Mouse (Mus musculus) c-Kit-positive CD71-positive TER-119-positive erythroid progenitor cells, embryonic 14.5 days (primary cell): ENCODE measurements around the gene Ppp1r12c.
A peak's percentile ranks its signal among the peaks of the same experiment; 100 is the strongest.

Experiments used
- DNase-seq: peaks from one replicate; pipeline ENCODE4 v3.0.0-alpha.2; 2013; ENCODE audit warnings: low spot score

Ppp1r12c gene

DNA sequence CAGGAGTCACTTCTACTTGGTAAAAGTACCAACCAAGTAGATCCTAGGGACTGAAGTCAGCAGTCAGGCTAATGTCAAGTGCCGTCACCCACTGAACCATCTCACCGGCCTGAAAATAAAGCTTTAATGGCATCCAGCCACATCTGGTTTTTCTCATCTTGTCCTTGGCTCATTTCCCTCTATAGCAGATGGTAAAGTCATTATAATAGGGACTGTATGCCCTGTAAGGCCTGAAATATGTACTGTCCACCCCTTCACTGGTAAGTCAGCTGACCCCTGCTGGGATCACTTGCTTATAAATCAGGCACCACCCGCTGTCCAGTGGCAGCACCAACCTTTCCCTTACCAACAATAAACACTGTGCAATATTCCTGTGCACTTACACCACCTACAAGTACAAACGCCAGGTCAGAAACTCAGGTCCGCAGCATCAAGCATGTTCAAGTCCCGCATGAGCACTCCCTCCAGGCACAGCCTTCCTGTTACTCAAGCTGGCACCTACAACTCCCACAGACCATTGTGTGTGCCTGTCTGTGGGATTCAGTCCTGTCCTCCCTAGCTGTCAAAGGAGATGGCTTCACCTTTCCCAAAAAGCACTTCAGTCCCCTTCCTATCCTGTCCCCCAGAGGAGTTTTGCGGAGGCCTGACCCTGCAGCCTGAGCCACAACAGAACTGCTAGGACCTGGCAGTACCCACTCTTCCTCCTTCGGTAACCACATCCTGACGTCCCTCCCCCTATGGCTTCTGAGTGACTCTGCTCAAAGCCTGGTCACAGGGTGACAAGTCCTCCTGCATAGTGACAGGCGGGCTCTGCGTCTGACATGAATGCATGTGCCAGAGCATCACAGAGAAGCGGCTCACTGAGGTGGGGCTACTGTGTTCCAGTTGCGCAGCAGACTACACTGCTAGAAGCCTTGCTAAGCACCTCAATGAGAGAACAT lies 8.9 kb downstream of the Ppp1r12c start:
- DNase-seq = no peak

DNA sequence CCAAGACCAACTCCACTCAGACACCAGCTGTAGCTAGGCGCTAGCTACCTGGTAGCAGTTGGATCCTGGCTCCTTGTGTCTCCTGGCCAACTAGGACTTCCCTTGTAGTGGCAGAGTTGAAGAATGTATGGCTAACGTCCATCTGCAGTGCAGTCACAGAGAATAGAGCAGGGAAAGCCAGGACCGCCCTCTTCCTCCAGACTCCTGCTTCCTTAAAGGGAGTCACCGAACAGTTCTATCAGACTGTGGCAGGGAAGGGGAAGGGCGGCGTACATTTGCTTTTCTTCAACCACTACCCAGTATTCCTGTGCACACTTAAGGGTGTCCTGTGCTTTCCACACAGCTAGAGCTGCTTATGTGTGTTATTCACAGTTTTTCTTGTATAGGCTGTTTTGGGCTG lies 10.2 kb downstream of the Ppp1r12c start:
- no peak for DNase-seq

DNA sequence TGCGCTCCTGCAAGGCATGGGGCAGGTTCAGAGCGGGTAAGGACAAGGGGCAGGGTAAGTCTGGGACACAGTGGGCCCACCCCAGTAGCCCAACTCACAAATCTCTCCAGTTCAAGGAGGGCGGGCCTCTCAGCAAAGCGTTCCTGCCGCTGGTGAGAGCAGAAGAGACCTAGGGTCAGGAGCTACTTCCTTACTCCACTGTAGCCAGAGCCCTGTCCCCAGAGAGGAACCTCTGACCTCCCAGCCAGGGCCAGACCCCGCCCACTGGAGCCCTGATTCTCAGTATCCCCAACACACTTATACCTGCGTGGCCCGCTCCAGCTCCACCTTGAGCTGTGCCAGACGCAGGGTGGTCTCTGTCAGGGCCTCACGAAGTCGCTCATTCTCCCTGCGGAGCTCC lies 19.2 kb downstream of the Ppp1r12c start:
- DNase-seq = no peak

DNA sequence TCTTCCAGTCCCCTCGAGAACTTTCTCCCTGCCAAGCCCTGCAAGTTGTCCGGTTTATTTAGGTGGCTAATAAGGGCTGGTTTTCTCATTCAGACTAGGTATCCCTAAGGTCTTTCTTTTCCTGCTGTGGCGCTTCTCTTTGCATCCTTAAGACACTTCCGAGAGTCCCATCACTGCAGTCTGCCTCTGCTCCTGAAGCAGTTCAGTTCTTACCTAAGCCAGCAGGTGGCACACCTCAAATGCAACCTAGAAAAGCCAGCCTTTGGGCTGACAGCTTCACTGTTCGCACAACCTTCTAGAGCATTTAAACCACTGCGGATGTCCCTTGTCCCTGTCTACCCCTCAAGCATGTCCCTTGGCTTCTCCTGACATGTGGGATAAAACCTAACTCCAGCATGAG lies 21.8 kb downstream of the Ppp1r12c start:
- DNase-seq = no peak

DNA sequence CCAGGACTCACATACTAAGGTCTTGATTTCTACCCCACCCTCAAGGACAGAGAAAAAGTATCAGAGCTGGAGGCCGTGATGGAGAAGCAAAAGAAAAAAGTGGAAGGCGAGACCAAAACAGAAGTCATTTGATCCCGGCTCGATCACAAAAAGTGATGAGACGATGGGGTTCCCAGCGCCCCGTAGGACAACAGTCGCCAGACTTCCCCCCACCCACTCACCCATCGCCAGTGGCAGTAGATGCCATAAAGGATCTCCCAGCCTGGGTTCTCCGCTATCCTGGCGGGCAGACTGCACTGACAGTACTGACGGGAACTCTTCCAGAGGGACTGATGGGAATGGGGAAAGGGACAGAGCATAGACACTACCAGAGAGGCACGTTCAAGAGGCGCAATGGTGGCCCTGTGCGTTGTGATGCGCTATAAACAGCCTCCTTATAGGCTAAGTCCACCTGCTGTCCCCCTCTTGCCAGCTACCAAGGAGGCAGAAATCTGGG lies 22.6 kb downstream of the Ppp1r12c start:
- DNase-seq = no peak

DNA sequence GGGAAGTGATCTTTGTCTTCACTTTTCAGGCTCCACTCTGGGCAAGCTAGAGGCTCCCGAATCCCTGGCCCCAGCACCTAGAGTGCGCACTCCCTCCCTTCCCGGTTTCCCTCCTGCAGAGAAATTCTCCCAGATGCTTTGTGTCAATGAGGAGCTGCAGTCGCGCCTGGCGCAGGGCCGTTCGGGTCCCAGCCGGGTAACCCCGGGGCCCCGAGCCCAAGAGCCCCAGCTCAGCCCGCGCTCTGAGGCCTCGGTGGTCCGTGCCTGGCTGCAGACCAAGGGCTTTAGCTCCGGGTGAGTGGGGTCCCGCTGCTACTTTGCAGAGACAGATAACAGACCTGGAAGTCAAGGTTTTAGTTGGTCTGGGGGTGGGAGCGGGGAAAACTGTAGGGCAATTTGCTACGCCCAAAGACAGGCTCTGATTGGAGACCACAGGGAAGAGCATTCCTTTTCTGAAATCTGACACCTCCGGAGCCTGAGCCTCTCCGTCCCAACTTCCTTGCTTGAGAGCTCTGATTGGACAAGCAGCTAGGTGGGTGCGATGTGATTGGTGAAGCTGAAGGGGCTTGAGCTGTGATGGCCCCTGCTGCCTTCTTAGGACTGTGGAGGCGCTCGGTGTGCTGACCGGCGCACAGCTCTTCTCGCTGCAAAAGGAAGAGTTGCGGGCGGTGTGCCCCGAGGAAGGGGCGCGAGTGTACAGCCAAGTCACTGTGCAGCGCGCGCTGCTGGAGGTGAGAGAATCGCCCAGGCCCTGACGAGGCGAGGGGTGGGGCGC lies 23.3 kb downstream of the Ppp1r12c start:
- no peak for DNase-seq

DNA sequence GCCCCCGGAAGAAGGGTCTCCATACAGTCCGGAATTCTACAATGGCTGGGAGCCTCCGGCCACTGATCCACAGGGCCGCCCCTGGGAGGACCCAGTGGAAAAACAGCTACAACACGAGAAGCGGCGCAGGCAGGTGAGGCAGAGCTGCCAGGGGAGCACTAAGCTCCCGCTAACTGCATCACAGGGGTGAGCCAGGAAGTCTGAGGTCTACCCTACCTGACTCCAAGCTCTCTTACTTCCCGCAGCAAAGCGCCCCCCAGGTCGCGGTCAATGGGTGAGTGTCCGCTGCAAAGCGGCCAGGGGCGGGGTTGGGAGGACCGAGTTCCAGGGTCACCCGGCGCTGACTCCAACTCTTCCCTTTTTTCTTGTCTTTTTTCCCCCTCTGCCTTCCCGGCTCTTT lies 27.5 kb downstream of the Ppp1r12c start:
- DNase-seq = no peak

DNA sequence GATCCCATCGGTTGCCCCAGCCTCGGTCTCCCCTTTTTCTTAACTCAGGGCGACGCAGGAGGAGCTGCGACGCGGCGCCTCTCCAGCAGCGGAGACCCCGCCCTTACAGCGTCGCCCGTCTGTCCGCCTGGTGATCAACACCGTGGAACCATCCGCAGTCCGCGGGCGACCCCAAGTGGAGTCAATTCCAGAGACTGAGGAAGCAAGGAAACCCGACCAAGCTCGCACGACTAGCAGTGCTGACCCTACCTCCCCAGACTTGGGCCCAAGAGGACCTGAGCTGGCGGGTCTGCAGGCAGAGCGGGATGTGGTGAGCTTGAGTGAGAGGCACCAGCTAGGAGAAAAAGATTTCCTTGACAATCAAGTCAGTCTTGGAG lies 30.3 kb downstream of the Ppp1r12c start:
- DNase-seq = no peak

DNA sequence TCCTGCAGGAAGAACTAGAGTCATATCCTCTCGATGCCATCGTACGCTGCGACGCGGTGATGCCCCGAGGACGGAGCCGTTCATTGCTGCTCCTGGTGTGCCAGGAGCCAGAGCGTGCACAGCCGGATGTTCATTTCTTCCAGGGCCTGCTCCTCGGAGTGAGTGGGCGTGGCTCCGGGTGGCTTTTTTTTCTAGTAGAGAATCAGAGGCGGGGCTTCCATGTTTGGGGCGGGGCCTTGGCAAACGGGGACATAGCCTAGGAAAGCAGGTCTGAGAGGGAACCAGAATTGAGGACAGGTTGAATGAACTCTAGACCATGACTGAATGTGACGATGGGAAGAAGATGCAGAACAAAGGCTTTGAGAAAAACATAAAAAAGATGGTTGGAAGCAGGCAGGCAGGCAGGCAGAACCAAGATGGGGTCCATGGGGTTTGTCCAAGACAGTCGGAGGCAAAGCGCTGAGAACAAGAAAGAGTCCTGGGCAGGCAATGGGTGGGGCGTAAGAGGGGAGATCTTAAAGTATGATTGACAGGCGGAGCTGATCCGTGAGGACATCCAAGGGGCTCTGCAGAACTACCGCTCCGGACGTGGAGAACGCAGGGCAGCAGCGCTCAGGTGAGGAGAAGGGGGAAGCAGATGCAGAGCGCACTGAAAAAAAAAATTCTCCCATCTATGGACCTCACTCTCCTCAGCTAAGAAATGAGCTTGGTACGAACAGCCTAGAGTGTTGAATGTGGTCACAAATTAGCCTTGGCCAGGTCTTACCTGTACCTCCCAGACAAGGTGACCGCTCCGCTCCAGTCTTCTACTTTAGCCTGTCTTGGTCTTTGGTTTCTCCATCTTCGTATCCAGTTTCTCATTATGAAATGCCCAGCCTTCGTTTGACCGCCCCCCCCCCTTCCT lies 31.0 kb downstream of the Ppp1r12c start:
- peak; percentile 18 for DNase-seq

DNA sequence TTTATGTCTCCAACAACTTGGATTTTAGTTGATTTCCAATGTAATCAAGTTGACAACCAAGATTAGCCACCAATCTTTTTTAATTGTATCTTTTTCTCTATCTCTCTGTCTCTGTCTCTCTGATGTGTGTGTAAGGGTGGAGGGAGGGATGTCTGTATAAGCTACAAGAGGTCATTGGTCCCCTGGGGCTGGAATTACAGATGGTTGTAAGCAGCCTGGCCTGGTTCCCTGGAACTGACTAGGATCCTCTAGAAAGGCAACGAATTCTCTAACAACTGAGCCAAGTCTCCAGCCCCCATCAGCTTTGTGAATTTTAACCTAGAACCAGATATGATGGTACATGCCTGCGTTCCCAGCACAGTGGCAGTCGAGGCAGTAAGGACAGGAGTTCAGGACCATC lies 33.7 kb downstream of the Ppp1r12c start:
- DNase-seq = no peak

DNA sequence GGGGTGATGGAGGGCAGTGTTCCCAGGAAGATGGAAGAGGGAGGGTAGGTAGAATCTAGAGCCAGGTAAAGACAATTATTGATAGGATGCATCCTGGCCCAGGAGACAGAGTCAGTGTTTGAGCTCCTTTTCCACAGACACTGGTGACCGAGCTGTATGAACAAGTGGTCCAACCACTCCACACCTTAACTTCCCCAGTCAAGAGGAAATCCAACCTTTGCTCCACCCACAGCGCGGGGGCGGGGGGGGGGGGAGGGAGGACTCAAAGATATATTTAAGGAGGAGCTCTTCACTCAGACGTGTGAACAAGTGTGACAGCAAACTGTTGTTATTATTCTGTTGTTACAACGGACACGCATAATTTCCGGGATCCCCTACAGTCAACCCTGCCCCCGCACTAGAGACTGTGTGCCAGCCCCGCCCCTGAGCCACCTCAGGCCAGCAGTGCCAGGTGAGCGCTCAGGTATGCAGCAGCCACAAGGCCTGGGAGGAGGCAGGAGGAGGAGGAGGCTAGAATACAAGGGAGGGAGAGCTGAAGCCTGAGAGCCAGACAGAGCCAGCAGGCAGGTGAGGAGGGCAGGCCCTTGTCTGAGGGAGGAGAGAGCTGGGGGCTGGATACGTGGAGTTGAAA lies 37.2 kb downstream of the Ppp1r12c start:
- DNase-seq = no peak

DNA sequence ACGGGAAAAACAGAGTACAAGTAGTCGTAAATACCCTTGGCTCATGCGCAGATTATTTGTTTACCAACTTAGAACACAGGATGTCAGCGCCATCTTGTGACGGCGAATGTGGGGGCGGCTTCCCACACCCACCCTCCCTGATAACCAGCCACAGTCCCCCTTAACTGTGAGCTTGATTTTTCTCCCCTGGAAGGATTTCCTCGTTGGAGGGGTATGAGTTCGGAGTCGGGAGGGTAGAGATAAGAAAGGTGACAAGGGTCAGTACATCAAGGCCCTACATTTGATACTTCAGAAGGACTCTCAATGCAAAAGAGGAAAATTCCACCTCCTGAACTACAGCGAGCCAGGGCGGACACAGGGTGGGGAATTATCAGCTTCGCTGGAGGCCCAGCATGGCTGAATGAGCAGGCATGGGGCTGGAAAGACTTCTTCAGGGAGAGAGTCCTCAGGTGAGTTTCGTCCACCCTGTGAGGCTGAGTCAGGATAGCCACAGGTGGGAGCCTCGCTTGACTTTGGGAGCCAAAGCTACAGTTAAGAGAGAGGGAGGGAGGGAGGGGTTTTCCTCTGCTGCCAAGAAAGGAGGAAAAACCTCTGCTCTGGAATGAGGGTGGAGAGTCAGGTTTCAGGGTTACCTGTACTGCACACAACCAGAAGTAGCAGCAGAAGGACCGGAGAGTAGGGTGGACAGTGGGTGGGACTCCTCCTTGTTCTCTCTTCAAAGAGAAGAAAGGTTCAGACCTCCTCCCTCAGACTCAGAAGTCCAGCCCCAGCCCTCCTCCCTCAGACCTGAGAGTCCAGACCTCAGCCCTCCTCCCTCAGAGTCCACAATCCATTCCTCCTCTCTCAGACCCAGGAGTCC lies 40.7 kb downstream of the Ppp1r12c start, which contains the start of gene Eps8l1:
Eps8l1 (plus strand) TSS at position 99 of the 859 bp plus-strand sequence.
- no peak for DNase-seq

DNA sequence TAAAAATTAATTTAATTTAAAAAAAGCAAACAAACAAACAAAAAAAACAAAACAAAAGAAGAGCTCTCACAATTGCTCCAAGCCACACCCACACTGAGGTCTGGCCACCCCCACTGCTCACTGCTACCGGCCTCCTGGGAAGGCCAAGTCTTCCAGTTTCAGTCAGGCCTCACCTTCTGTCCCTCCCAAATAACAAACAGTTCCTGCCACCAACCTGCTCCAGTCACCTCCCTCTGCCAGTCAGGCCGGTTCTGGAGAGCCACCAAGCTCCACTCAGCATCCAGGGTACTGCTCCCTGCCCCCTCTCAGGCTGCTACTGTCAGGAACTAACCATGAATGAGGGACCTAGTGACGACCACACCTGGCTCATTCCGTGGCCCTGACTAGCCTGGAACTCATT lies 48.8 kb downstream of the Ppp1r12c start:
- no peak for DNase-seq

DNA sequence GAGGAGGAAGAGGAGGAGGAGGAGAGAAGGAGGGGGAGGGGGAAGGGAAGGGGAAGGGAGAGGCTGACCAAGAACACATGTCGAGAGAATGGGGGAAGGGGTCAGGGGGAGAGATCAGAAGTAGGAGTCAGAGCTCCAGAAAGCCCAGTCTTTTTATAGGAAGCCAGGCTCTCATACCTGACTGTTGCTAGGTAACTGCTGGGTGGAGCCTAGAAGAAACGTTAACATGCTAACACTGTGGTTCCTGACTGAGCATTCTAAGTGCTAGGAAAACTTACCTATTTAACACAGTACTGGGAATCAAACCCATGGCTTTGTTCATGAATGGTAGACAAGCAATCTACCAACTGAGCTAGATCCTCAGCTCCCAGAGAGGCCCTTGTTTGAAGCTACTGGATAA lies 52.3 kb downstream of the Ppp1r12c start:
- no peak for DNase-seq

DNA sequence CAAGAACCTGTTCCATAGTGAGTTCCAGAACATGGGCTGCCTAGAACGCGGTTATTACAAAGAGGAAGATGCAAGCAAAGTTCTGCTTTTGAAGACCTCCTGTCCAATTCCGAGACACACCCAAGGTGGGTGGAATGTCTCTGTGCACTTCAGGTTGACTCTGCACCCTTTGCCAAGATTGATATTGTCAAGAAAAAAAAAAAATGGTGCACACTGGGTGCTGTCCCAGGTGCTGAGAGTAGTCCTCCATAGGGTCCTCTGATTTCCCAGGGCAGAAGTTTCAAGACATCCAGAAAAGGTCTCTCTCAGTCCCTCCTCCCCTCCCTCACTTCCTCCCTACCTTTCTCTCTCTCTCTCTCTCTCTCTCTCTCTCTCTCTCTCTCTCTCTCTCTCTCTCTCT lies 53.0 kb downstream of the Ppp1r12c start:
- no peak for DNase-seq

DNA sequence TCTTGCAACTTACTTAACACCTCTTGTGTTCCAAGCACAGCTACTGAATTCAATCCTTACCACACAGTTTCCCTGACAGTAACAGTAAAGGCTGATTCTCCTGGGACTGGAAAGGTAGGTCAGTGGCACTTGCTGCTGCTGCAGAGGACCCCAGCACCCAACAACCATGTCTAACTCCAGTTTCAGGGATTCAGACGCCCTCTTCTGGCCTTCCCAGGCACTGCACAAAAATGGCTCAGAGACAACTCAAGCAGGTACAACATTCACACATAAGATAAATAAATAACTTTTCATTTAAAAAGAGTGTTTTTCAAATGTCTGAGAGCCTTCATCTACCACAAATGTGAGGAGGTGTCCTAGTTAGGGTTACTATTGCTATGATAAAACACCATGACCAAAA lies 54.3 kb downstream of the Ppp1r12c start:
- DNase-seq = peak; percentile 30

DNA sequence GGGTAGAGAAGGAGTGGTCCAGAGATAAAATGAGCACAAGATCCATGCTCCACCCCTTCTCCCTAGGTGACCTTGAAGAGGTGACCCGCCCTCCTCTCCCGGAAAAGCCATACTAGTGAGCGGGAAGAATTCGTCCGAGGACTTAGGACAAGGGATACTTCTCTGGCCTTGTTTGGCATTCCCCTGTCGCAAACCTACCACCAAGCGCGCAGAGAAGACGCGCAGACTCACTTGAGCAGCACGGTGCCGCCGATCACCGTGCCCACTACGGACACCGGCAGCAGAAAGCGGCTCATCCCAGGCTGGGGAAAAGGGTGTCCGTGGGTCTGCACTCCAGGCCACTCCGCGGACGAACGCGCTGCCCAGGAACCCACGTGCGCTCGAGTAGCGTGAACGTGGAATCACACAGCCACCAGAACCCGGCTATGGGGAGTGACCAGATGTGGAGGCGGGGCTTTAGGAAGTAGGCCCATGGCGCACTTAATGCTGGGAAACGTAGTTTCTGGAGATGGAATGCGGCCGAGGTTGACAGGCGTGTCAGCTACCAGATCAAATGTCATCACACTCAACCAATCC lies 56.2 kb downstream of the Ppp1r12c start, which contains the start of gene Rdh13:
Rdh13 (minus strand) TSS at position 434 of the 576 bp plus-strand sequence.
- DNase-seq = peak; percentile 78

DNA sequence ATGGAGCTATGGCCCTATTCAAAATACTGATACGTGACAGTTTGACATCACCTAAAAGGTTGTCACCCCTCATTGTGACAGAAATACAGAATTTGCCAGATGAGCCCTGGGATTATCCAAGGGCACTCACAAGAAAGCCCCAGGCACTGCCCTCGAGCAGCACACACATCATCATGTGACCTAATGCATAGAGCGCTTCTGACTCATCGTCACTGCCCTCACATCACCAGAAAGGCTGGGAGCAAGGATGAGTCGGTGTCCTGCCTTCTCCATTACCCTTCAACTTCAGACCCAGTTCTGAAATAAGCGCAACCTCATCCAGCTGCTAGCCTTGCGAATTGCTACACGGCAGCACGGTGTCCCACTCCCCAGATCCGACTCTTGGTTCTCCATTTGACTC lies 60.9 kb downstream of the Ppp1r12c start:
- no peak for DNase-seq

DNA sequence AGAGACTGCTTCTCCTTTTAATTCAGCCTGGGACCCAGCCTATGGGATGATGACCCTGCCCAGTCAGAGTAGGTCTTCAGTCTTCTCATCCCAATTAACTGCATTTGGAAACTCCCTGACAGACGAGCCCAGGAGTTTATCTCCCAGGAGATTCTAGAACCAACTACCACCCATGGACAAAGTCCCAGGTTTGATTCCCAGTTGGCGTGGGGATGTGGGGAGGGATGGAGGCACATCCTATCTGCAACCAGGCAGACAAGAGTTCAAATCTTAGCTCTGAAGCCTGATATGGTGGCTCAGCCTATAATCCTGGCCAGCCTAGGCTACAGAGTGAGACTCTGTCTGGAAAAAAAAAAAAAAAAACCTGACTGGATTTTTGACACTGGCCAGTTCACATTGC lies 63.8 kb downstream of the Ppp1r12c start:
- DNase-seq = no peak

DNA sequence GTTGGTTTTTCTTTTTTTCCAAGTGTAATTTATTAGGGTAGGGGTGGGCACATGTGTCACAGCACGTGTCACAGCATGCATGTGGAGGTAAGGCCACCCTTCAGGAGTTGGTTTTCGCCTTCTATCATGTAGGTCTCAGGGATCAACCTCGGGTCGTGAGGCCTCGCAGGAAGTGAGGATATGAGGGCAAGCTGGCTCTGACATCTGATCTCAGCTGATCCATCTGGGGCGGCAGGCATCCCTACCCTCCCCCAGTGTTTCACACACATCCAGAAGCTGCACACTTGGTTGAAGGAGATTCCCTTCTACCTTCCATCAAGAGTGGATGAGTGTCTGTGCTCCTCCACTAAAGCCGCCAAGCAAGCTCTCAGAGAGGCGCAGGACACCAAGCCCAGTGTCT lies 69.5 kb downstream of the Ppp1r12c start:
- no peak for DNase-seq
